Mouse (Mus musculus): ENCODE measurements around the gene Tarm1. TPM values are rescaled to one million over a fixed set of nuclear protein-coding genes. Genes with fewer than 3 reads are reported as not detected.

Tarm1 gene
- polyA plus RNA-seq (2015; fragmentation: Nextera tagmentation; extraction: Ambion mirVana): 0.41 and 0.48 TPM in 2 replicates

- H3K27ac ChIP-seq: no peak within 1 kb of the TSS
- no peak for ATAC-seq (ENCODE audit: insufficient read depth, low FRiP score, low read depth)
- H3K4me1 ChIP-seq: no peaks in the 10 kb centered on the region
- 70% methylated on average over 6 of the region's 6 CpGs for WGBS
- H3K9me3 ChIP-seq: no peaks in the 10 kb centered on the region
- no peaks in the 10 kb centered on the region for H3K27me3 ChIP-seq (replicated peaks)
- H3K4me2 ChIP-seq: no peak within 1 kb of the TSS
- no peaks in the 10 kb centered on the region for H3K36me3 ChIP-seq
- no peak within 1 kb of the TSS for H3K4me3 ChIP-seq (replicated peaks)
- no peak within 1 kb of the TSS for H3K9ac ChIP-seq
Measured at GRCm38 (mm10) chr7:3502439-3502838, at the start of gene Tarm1. Gene Tarm1 (minus strand): TSS chr7:3502624.

GRCm38 (mm10) chr7:3505913-3506312 is 3.5 kb upstream of the Tarm1 start:
- Histone ChIP-seq H3K4me2 (no peak overlapping the region), H3K9ac (no peak overlapping the region), H3K27me3 (replicated peaks) (no peaks in the 10 kb centered on the region), H3K9me3 (no peaks in the 10 kb centered on the region), H3K4me1 (no peaks in the 10 kb centered on the region), H3K27ac (no peak overlapping the region), H3K4me3 (replicated peaks) (no peak overlapping the region), H3K36me3 (no peaks in the 10 kb centered on the region)
- WGBS: 68% methylated on average over 3 of the region's 3 CpGs
- no peak for ATAC-seq (ENCODE audit: insufficient read depth, low FRiP score, low read depth)

- no peak overlapping the region for H3K4me2 ChIP-seq
- WGBS: 88% methylated on average over 1 of the region's 1 CpGs
- H3K4me3 ChIP-seq (replicated peaks): no peak overlapping the region
- no peak overlapping the region for H3K27ac ChIP-seq
- H3K9me3 ChIP-seq: no peaks in the 10 kb centered on the region
- no peak for ATAC-seq (ENCODE audit: insufficient read depth, low FRiP score, low read depth)
- no peaks in the 10 kb centered on the region for H3K36me3 ChIP-seq
- H3K27me3 ChIP-seq (replicated peaks): no peaks in the 10 kb centered on the region
- H3K9ac ChIP-seq: no peak overlapping the region
- H3K4me1 ChIP-seq: no peaks in the 10 kb centered on the region
Measured at GRCm38 (mm10) chr7:3500406-3500805, 2.0 kb downstream of the Tarm1 start.

- Histone ChIP-seq H3K36me3 (no peaks in the 10 kb centered on the region), H3K4me3 (replicated peaks) (no peak overlapping the region), H3K27ac (no peak overlapping the region), H3K4me1 (no peaks in the 10 kb centered on the region), H3K27me3 (replicated peaks) (no peaks in the 10 kb centered on the region), H3K9ac (no peak overlapping the region), H3K4me2 (no peak overlapping the region), H3K9me3 (no peaks in the 10 kb centered on the region)
- no peak for ATAC-seq (ENCODE audit: insufficient read depth, low FRiP score, low read depth)
- 80% methylated on average over 6 of the region's 6 CpGs for WGBS
Measured at GRCm38 (mm10) chr7:3481948-3482608, 20.3 kb downstream of the Tarm1 start.

GRCm38 (mm10) chr7:3476728-3477127 is 25.7 kb downstream of the Tarm1 start:
- Histone ChIP-seq H3K27ac (no peak overlapping the region), H3K27me3 (replicated peaks) (no peaks in the 10 kb centered on the region), H3K4me3 (replicated peaks) (no peak overlapping the region), H3K36me3 (no peaks in the 10 kb centered on the region), H3K4me1 (no peaks in the 10 kb centered on the region), H3K9ac (no peak overlapping the region), H3K9me3 (no peaks in the 10 kb centered on the region), H3K4me2 (no peak overlapping the region)
- ATAC-seq (ENCODE audit: insufficient read depth, low FRiP score, low read depth): no peak
- 59% methylated on average over 5 of the region's 5 CpGs for WGBS

GRCm38 (mm10) chr7:3474291-3475080 is 27.9 kb downstream of the Tarm1 start:
- peak overlapping the region; percentile 38 for H3K4me2 ChIP-seq
- no peak overlapping the region for H3K4me3 ChIP-seq (replicated peaks)
- H3K27me3 ChIP-seq (replicated peaks): no peaks in the 10 kb centered on the region
- no peaks in the 10 kb centered on the region for H3K4me1 ChIP-seq
- no peaks in the 10 kb centered on the region for H3K9me3 ChIP-seq
- no peak overlapping the region for H3K27ac ChIP-seq
- H3K9ac ChIP-seq: no peak overlapping the region
- H3K36me3 ChIP-seq: no peaks in the 10 kb centered on the region
- ATAC-seq (ENCODE audit: insufficient read depth, low FRiP score, low read depth): no peak
- 9% methylated on average over 19 of the region's 19 CpGs for WGBS

- WGBS: 81% methylated on average over 3 of the region's 3 CpGs
- Histone ChIP-seq H3K9me3 (no peaks in the 10 kb centered on the region), H3K4me2 (no peak overlapping the region), H3K4me3 (replicated peaks) (no peak overlapping the region), H3K27me3 (replicated peaks) (no peaks in the 10 kb centered on the region), H3K9ac (no peak overlapping the region), H3K27ac (no peak overlapping the region), H3K4me1 (no peaks in the 10 kb centered on the region), H3K36me3 (no peaks in the 10 kb centered on the region)
- no peak for ATAC-seq (ENCODE audit: insufficient read depth, low FRiP score, low read depth)
Measured at GRCm38 (mm10) chr7:3472774-3473173, 29.6 kb downstream of the Tarm1 start.

GRCm38 (mm10) chr7:3468614-3469013 is 33.8 kb downstream of the Tarm1 start:
- WGBS: 57% methylated on average over 2 of the region's 2 CpGs
- Histone ChIP-seq H3K4me3 (replicated peaks) (no peak overlapping the region), H3K4me2 (no peak overlapping the region), H3K9ac (no peak overlapping the region), H3K9me3 (no peaks in the 10 kb centered on the region), H3K4me1 (no peaks in the 10 kb centered on the region), H3K27me3 (replicated peaks) (no peaks in the 10 kb centered on the region), H3K36me3 (no peaks in the 10 kb centered on the region), H3K27ac (no peak overlapping the region)
- ATAC-seq (ENCODE audit: insufficient read depth, low FRiP score, low read depth): no peak

- H3K9ac ChIP-seq: no peak overlapping the region
- no peak for ATAC-seq (ENCODE audit: insufficient read depth, low FRiP score, low read depth)
- H3K27me3 ChIP-seq (replicated peaks): no peaks in the 10 kb centered on the region
- H3K36me3 ChIP-seq: no peaks in the 10 kb centered on the region
- no peak overlapping the region for H3K4me2 ChIP-seq
- no peaks in the 10 kb centered on the region for H3K4me1 ChIP-seq
- H3K27ac ChIP-seq: no peak overlapping the region
- no peak overlapping the region for H3K4me3 ChIP-seq (replicated peaks)
- WGBS: 82% methylated on average over 4 of the region's 4 CpGs
- no peaks in the 10 kb centered on the region for H3K9me3 ChIP-seq
Measured at GRCm38 (mm10) chr7:3463306-3463705, 39.1 kb downstream of the Tarm1 start.

- Histone ChIP-seq H3K9me3 (no peaks in the 10 kb centered on the region), H3K4me2 (no peak overlapping the region), H3K36me3 (no peaks in the 10 kb centered on the region), H3K4me3 (replicated peaks) (no peak overlapping the region), H3K27ac (no peak overlapping the region), H3K27me3 (replicated peaks) (no peaks in the 10 kb centered on the region), H3K9ac (no peak overlapping the region), H3K4me1 (no peaks in the 10 kb centered on the region)
- WGBS: 82% methylated on average over 8 of the region's 8 CpGs
- ATAC-seq (ENCODE audit: insufficient read depth, low FRiP score, low read depth): no peak
Measured at GRCm38 (mm10) chr7:3460261-3460660, 42.2 kb downstream of the Tarm1 start.

GRCm38 (mm10) chr7:3457841-3458217 is 44.6 kb downstream of the Tarm1 start:
- no peak for ATAC-seq (ENCODE audit: insufficient read depth, low FRiP score, low read depth)
- H3K4me1 ChIP-seq: no peaks in the 10 kb centered on the region
- H3K4me2 ChIP-seq: no peak overlapping the region
- H3K4me3 ChIP-seq (replicated peaks): no peak overlapping the region
- WGBS: 65% methylated on average over 9 of the region's 9 CpGs
- H3K36me3 ChIP-seq: no peaks in the 10 kb centered on the region
- no peaks in the 10 kb centered on the region for H3K9me3 ChIP-seq
- H3K27me3 ChIP-seq (replicated peaks): no peaks in the 10 kb centered on the region
- H3K27ac ChIP-seq: no peak overlapping the region
- H3K9ac ChIP-seq: no peak overlapping the region

- no peak overlapping the region for H3K4me3 ChIP-seq (replicated peaks)
- ATAC-seq (ENCODE audit: insufficient read depth, low FRiP score, low read depth): no peak
- H3K27ac ChIP-seq: no peak overlapping the region
- no peaks in the 10 kb centered on the region for H3K36me3 ChIP-seq
- no peaks in the 10 kb centered on the region for H3K9me3 ChIP-seq
- no peaks in the 10 kb centered on the region for H3K4me1 ChIP-seq
- H3K4me2 ChIP-seq: no peak overlapping the region
- H3K27me3 ChIP-seq (replicated peaks): no peaks in the 10 kb centered on the region
- no peak overlapping the region for H3K9ac ChIP-seq
- 90% methylated on average over 10 of the region's 10 CpGs for WGBS
Measured at GRCm38 (mm10) chr7:3457111-3457840, 45.1 kb downstream of the Tarm1 start.
